Mouse (Mus musculus) liver, embryonic 11.5 days (tissue): ENCODE results near the gene Tmem39a. TPM values are rescaled to one million over a fixed set of nuclear protein-coding genes. Genes with fewer than 3 reads are reported as not detected.

ENCODE experiments used
- ATAC-seq: fragments of 200-750 bp; cut with Nextera tagmentation; replicated peaks from 2 replicates; pipeline ENCODE4 v1.8.0; 2017; ENCODE audit warnings: moderate number of reproducible peaks, mild to moderate bottlenecking, moderate TSS enrichment, moderate library complexity; ENCODE audit not compliant: low FRiP score
- DNase-seq: peaks from one replicate; pipeline ENCODE4 v3.0.0-alpha.2; 2017; ENCODE audit warnings: low spot score
- H3K27ac ChIP-seq: fragments of 300-500 bp; sonication (generic); 2 replicates; pipeline ENCODE4 v1.5.1; 2014; ENCODE audit warnings: mild to moderate bottlenecking, low read depth, low read length, control low read depth
- H3K27me3 ChIP-seq: fragments of 300-500 bp; sonication (generic); replicated peaks from 2 replicates; pipeline ENCODE4 v1.6.1; 2014; ENCODE audit warnings: low read length, mixed read lengths; ENCODE audit not compliant: control insufficient read depth, insufficient read depth
- H3K36me3 ChIP-seq: fragments of 300-500 bp; sonication (generic); 2 replicates; pipeline ENCODE4 v1.6.1; 2014; ENCODE audit warnings: mild to moderate bottlenecking, low read length, moderate library complexity, mixed read lengths; ENCODE audit not compliant: control insufficient read depth, insufficient read depth
- H3K4me1 ChIP-seq: fragments of 300-500 bp; sonication (generic); replicated peaks from 2 replicates; pipeline ENCODE4 v1.6.1; 2014; ENCODE audit warnings: low read length, mixed read lengths; ENCODE audit not compliant: control insufficient read depth, insufficient read depth
- H3K4me2 ChIP-seq: fragments of 300-500 bp; sonication (generic); 2 replicates; pipeline ENCODE4 v1.6.1; 2014; ENCODE audit warnings: mild to moderate bottlenecking, control low read depth, moderate library complexity
- H3K4me3 ChIP-seq: fragments of 300-500 bp; sonication (generic); 2 replicates; pipeline ENCODE4 v1.5.1; 2014; ENCODE audit warnings: low read depth, low read length, control low read depth
- H3K9ac ChIP-seq: fragments of 300-500 bp; sonication (generic); 2 replicates; pipeline ENCODE4 v1.6.1; 2014; ENCODE audit warnings: low read depth, low read length, control low read depth
- H3K9me3 ChIP-seq: fragments of 300-500 bp; sonication (generic); 2 replicates; pipeline ENCODE4 v1.6.1; 2016; ENCODE audit warnings: low read length, inconsistent platforms, mixed read lengths; ENCODE audit not compliant: control insufficient read depth
- WGBS: fragments of 180-500 bp; shearing (Covaris S2); extraction: QIAGEN DNeasy Blood & Tissue Kit; methylation state at CpG from one replicate; pipeline ENCODE4 v1.1.7; 2014; 5-methylcytosine and 5-hydroxymethylcytosine counted together
- polyA plus RNA-seq: library from polyadenylated mRNA; unstranded; fragments of >200 nt; fragmentation: Nextera tagmentation; extraction: Ambion mirVana; gene quantifications from 2 replicates; pipeline ENCODE4 v1.2.1, GENCODE M21; 2014

Tmem39a gene
- polyA plus RNA-seq, 1 experiment from 2014 or later: 88.7 TPM

DNA sequence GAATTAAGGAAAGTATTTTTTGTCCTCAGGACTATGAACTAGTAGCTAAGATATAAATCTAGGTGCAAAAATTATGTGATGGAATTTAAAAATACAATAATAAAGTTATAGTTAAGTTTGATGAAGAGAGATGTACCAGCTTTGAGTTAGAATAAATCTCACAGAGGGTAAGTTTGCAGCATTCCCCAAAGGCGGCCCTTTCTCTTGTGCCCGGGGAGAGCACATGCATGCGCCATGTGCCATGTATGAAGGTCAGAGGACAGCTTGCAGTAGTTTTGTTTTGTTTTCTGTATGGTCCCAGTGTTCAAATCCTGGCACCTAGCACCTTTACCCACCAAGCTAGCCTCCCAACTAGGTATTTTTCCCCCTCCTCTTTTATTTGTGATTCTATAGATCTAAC is 13.0 kb downstream of the Tmem39a start:
- H3K9me3 ChIP-seq: no peaks in the 10 kb centered on the region
- no peak overlapping the region for H3K9ac ChIP-seq
- WGBS: 97% methylated on average over 3 of the region's 3 CpGs
- no peaks in the 10 kb centered on the region for H3K27me3 ChIP-seq
- ATAC-seq (no peak), DNase-seq (no peak)
- no peak overlapping the region for H3K4me2 ChIP-seq
- H3K36me3 ChIP-seq: peaks cover 15% of the 10 kb centered on the region; the same call in 1 of the 2 replicates
- H3K4me1 ChIP-seq: no peaks in the 10 kb centered on the region
- no peak overlapping the region for H3K27ac ChIP-seq
- no peak overlapping the region for H3K4me3 ChIP-seq

DNA sequence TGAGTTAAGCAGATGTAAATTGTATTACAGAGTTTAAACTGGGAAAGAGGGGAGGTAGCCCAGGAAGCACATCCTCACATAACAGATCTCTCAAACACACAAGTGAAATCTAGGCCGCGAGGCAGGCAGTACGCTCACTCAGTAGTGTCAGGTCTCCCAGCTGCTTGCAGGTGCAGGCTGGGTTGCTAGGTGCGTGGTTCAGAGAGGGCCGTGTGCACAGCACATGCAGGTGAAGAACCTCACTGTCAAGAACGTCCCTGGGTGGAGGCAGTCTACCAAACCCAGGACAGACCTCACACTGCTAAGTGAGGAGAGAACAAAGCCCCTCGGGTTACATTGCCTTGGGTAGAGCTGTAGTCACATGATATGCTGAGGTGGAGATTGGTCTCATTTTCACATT is 26.3 kb downstream of the Tmem39a start:
- no peak for DNase-seq
- Histone ChIP-seq H3K4me2 (no peak overlapping the region), H3K27me3 (no peaks in the 10 kb centered on the region), H3K27ac (no peak overlapping the region), H3K4me1 (peaks cover 5% of the 10 kb centered on the region; the same call in 1 of the 2 replicates), H3K9ac (no peak overlapping the region), H3K4me3 (no peak overlapping the region), H3K9me3 (no peaks in the 10 kb centered on the region), H3K36me3 (peaks cover 26% of the 10 kb centered on the region)
- ATAC-seq: no peak
- WGBS: 87% methylated on average over 7 of the region's 7 CpGs

DNA sequence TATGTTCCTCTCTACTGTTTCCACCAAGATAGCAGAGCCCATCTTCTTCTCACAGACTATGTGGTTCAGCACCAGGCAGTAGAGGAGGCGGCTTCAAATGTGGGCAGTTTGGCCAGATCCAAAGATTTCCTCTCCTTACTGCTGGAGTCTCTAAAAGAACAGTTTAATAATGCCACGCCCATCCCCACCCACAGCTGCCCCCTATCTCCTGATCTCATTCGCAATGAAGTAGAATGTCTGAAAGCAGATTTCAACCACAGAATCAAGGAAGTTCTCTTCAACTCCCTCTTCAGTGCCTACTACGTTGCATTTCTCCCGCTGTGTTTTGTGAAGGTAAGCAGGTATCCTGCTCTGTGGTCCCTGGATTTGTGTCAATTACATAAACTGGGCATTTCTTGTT is 26.7 kb downstream of the Tmem39a start:
- H3K27me3 ChIP-seq: no peaks in the 10 kb centered on the region
- DNase-seq: no peak
- peaks cover 26% of the 10 kb centered on the region for H3K36me3 ChIP-seq
- no peak overlapping the region for H3K4me3 ChIP-seq
- peaks cover 5% of the 10 kb centered on the region; the same call in 1 of the 2 replicates for H3K4me1 ChIP-seq
- WGBS: 67% methylated on average over 5 of the region's 5 CpGs
- no peaks in the 10 kb centered on the region for H3K9me3 ChIP-seq
- no peak overlapping the region for H3K4me2 ChIP-seq
- H3K9ac ChIP-seq: no peak overlapping the region
- no peak overlapping the region for H3K27ac ChIP-seq
- ATAC-seq: no peak

DNA sequence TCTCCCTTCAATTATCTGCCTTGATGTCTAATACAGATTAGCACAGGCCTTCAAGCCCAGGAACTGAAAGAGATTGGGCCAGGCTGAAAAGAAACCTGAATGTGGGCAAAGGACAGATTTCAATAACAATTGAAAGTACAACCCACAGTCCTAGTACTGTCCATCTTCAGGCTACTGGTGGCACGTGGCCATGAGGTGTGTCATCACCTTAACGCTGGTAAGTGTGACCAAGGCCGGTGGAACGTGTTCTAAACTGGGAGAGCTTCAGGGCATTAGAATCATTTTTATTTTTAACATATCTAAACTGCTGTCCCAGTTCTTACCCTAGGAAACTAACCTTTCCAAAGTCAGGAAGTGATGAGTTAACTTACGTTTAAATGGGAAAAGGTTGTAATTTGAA is 28.7 kb downstream of the Tmem39a start:
- no peak for ATAC-seq
- H3K9ac ChIP-seq: no peak overlapping the region

DNA sequence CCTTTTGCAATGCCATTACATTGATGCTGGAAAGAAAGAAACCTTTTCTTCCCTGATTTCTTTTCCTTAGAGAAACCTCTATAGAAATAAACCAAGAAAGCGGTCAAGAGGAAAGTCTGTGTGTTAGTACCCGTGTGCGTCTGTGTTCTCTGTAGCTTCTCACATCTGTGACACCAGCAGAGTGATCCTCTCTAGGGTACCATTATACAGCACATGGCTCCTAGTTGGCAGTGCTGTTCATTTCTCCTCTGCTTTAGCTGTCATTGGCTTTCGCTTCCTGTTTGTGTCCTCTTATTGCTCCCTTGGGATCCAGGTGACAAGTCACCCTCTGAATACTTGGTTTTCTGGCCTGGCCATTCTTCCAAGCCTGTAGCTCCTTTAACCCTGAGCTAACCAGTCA is 29.1 kb downstream of the Tmem39a start:
- ATAC-seq: no peak
- peaks cover 22% of the 10 kb centered on the region for H3K36me3 ChIP-seq

More for the DNA sequence above, 28.7 kb downstream of the Tmem39a start:
- Histone ChIP-seq H3K9me3 (no peaks in the 10 kb centered on the region), H3K36me3 (peaks cover 22% of the 10 kb centered on the region), H3K4me3 (no peak overlapping the region), H3K27me3 (no peaks in the 10 kb centered on the region), H3K4me2 (no peak overlapping the region), H3K27ac (no peak overlapping the region), H3K4me1 (peaks cover 5% of the 10 kb centered on the region; the same call in 1 of the 2 replicates)
- no peak for DNase-seq
- 92% methylated on average over 5 of the region's 5 CpGs for WGBS

DNA sequence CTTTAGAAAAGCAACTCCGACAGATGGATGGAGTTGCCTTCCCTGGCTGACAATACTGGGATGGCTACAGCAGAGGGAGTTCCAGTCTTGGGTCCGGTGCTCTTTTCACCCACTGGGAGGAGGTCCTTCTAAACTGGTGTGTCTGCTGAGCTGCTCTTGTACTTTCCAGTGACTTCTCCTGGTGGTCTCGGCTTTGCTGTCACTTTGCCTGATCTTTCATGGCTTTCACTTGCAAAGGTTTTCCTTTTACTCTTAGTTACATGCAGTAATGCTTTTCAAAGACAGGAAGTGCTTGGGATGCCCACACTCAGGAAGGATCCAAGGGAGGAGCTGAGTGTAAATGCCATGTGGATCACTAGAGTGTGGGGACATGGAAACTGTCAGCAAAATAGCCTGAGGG is 33.0 kb downstream of the Tmem39a start:
- Histone ChIP-seq H3K36me3 (peaks cover 6% of the 10 kb centered on the region), H3K4me3 (no peak overlapping the region), H3K27ac (no peak overlapping the region), H3K9me3 (no peaks in the 10 kb centered on the region), H3K4me1 (no peaks in the 10 kb centered on the region), H3K27me3 (no peaks in the 10 kb centered on the region), H3K9ac (no peak overlapping the region), H3K4me2 (no peak overlapping the region)
- no peak for ATAC-seq
- WGBS: 82% methylated on average over 3 of the region's 3 CpGs
- no peak for DNase-seq

More for the DNA sequence above, 29.1 kb downstream of the Tmem39a start:
- Histone ChIP-seq H3K27me3 (no peaks in the 10 kb centered on the region), H3K4me2 (no peak overlapping the region), H3K4me3 (no peak overlapping the region), H3K9ac (no peak overlapping the region), H3K4me1 (peaks cover 5% of the 10 kb centered on the region; the same call in 1 of the 2 replicates), H3K9me3 (no peaks in the 10 kb centered on the region), H3K27ac (no peak overlapping the region)
- DNase-seq: no peak
- 91% methylated on average over 4 of the region's 4 CpGs for WGBS

DNA sequence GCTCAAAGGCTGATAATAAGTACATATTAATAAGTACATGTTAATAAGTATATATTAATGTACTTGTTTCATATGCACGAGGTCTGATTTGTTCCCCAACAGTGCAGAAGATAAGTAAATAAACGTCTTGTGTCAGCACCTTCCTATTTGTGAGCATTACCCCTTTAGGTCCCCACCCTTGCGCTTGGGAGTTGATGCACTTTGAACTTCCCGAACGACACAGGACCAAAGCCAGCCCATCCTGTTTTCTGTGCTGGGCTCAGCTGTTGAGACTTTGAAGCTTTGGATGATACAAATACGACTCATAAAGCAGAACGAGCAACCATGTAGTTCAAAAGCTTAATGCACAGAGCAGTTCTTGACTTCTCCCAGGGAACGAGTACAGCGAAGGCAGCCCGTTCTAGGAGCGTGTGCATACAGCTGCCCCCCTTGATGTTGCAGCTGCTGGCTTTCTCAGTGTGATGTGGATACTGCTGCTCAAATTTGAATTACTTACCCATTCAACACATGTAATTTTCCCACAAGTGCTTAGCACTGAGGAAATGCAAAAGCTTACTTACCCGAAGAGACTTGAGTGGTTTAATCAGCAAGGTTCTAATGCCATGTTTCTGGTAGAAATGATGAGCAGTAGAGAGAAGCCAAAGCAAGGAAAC is 33.7 kb downstream of the Tmem39a start:
- Histone ChIP-seq H3K27me3 (no peaks in the 10 kb centered on the region), H3K9me3 (no peaks in the 10 kb centered on the region), H3K4me2 (no peak overlapping the region), H3K27ac (no peak overlapping the region), H3K4me1 (no peaks in the 10 kb centered on the region), H3K9ac (no peak overlapping the region), H3K36me3 (peaks cover 5% of the 10 kb centered on the region), H3K4me3 (no peak overlapping the region)
- no peak for DNase-seq
- no peak for ATAC-seq
- WGBS: 88% methylated on average over 12 of the region's 12 CpGs

DNA sequence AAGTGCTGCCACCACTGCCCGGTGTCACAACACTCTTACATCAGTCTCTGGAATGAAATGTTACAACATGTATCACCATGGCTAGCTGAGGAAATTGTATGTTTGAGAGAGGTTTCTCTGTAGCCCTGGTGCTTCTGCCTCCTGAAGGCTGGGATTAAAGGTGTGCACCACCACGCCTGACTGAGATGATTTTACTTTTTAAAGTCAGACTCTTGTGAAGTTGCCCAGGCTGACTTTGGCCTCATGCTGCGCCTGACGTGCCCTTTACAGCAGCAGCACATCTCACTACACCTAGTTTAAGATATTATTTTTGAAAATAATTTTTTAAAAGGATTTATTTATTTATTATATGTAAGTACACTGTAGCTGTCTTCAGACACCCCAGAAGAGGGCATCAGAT is 34.4 kb downstream of the Tmem39a start:
- ATAC-seq (no peak), DNase-seq (no peak)
- Histone ChIP-seq H3K9me3 (no peaks in the 10 kb centered on the region), H3K36me3 (peaks cover 5% of the 10 kb centered on the region), H3K27me3 (no peaks in the 10 kb centered on the region), H3K4me2 (no peak overlapping the region), H3K27ac (no peak overlapping the region), H3K4me1 (no peaks in the 10 kb centered on the region), H3K4me3 (no peak overlapping the region), H3K9ac (no peak overlapping the region)
- 90% methylated on average over 4 of the region's 4 CpGs for WGBS

DNA sequence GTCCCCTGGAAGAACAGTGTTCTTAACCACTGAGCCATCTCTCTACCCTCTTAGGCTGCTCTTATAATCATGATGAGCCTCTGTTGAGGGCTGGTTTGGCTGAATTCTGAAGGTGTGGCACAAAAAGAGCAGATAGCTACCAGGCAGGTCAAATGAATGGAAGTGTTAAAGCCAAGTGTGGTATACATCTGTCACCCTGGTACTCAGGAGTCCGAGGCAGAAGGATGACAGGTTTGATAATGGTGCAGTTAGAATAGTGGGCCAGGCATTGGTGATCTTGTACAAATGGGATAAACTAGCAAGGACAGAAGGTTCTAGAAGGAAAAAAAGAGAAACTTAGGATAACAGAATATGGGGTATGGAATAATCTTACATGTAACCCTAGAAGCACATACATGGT is 35.9 kb downstream of the Tmem39a start:
- no peak overlapping the region for H3K27ac ChIP-seq
- H3K27me3 ChIP-seq: no peaks in the 10 kb centered on the region
- H3K4me3 ChIP-seq: no peak overlapping the region
- no peak overlapping the region for H3K4me2 ChIP-seq
- H3K9ac ChIP-seq: no peak overlapping the region
- DNase-seq (no peak), ATAC-seq (no peak)
- no peaks in the 10 kb centered on the region for H3K4me1 ChIP-seq
- H3K36me3 ChIP-seq: peaks cover 5% of the 10 kb centered on the region
- WGBS: 76% methylated on average over 1 of the region's 1 CpGs
- H3K9me3 ChIP-seq: no peaks in the 10 kb centered on the region
